Mouse (Mus musculus) ovary, adult 18-20 months (tissue): Measurements from ENCODE around the gene Ciao1.
A peak's percentile ranks its signal among the peaks of the same experiment; 100 is the strongest.
"Not testable (repeated sequence)": the region's sequence is repeated elsewhere in the genome, so short reads cannot be mapped to it uniquely, and the experiment has no call there.

ENCODE experiments used
- DNase-seq: peaks from one replicate; pipeline ENCODE4 v3.0.0; 2022; ENCODE audit warnings: low spot score, mixed read lengths

Gene Ciao1

GRCm38 (mm10) chr2:127250291-127251008, 2.8 kb upstream of the Ciao1 start:
- no peak for DNase-seq

GRCm38 (mm10) chr2:127248334-127249004, 853 bp upstream of the Ciao1 start:
- peak; percentile 10 for DNase-seq

GRCm38 (mm10) chr2:127240065-127240464, 7.6 kb downstream of the Ciao1 start:
- no peak for DNase-seq

GRCm38 (mm10) chr2:127237897-127238610, 9.6 kb downstream of the Ciao1 start:
- DNase-seq, result no peak

- DNase-seq, result no peak
Measured at GRCm38 (mm10) chr2:127225261-127225660, 22.4 kb downstream of the Ciao1 start.

GRCm38 (mm10) chr2:127217746-127218145, 29.9 kb downstream of the Ciao1 start:
- DNase-seq, result no peak

GRCm38 (mm10) chr2:127210701-127211100, 36.9 kb downstream of the Ciao1 start:
- no peak for DNase-seq

- DNase-seq, result no peak
Measured at GRCm38 (mm10) chr2:127208452-127208769, 39.2 kb downstream of the Ciao1 start.

- DNase-seq, result peak; percentile 90
Measured at GRCm38 (mm10) chr2:127207547-127208451, 39.8 kb downstream of the Ciao1 start, which contains the start of the genes 1810024B03Rik and Snrnp200. Gene 1810024B03Rik (minus strand): TSS chr2:127208280. Gene Snrnp200 (plus strand): TSS chr2:127208386.

GRCm38 (mm10) chr2:127206916-127207315, 40.7 kb downstream of the Ciao1 start:
- DNase-seq, result no peak

GRCm38 (mm10) chr2:127205936-127206335, 41.7 kb downstream of the Ciao1 start:
- DNase-seq, result not testable (repeated sequence)

GRCm38 (mm10) chr2:127204932-127205331, 42.7 kb downstream of the Ciao1 start:
- no peak for DNase-seq
